Mouse (Mus musculus) Patski (cell line): ENCODE data around the gene Ccnd1. TPM values are rescaled to one million over a fixed set of nuclear protein-coding genes. Genes with fewer than 3 reads are reported as not detected.
"Not testable (repeated sequence)": the region's sequence is repeated elsewhere in the genome, so short reads cannot be mapped to it uniquely, and the experiment has no call there.

Experiments
- ATAC-seq: fragments of 100-300 bp; one replicate; pipeline ENCODE4 v1.8.0; 2021
- CTCF ChIA-PET: fragments of 350-600 bp; sonication (Branson Sonifier 250); formaldehyde crosslinking; loops from one replicate; lab custom pipeline; 2022; ENCODE audit warnings: inconsistent platforms; lab: Charles Lee
- POLR2A ChIA-PET: fragments of 350-600 bp; sonication (Branson Sonifier 250); formaldehyde crosslinking; loops from one replicate; lab custom pipeline; 2022; ENCODE audit warnings: antibody characterized with exemption, inconsistent platforms; lab: Charles Lee
- DNase-seq: peaks from one replicate; pipeline ENCODE4 v3.0.0-alpha.2; 2011; ENCODE audit warnings: low read depth, low spot score
- H3K27me3 ChIP-seq: fragments of 371-371 bp; one replicate; pipeline ENCODE4 v1.5.1; 2021
- CTCF ChIP-seq: fragments of 100-300 bp; IDR thresholded peaks from one replicate; pipeline ENCODE4 v1.5.1; 2021
- in situ Hi-C: fragments of 300-500 bp; cut with MboI; formaldehyde crosslinking; loops from 3 replicates; pipeline ENCODE4 v1.11.1; 2018; ENCODE audit warnings: low pct_unique_long_range_greater_than_20kb, mixed read lengths
- polyA plus RNA-seq: library from polyadenylated mRNA; unstranded; gene quantifications from one replicate; pipeline ENCODE4 v1.2.3, GENCODE M21; 2021

Gene Ccnd1
- polyA plus RNA-seq, 1 experiment from 2014 or later: 110 TPM

DNA sequence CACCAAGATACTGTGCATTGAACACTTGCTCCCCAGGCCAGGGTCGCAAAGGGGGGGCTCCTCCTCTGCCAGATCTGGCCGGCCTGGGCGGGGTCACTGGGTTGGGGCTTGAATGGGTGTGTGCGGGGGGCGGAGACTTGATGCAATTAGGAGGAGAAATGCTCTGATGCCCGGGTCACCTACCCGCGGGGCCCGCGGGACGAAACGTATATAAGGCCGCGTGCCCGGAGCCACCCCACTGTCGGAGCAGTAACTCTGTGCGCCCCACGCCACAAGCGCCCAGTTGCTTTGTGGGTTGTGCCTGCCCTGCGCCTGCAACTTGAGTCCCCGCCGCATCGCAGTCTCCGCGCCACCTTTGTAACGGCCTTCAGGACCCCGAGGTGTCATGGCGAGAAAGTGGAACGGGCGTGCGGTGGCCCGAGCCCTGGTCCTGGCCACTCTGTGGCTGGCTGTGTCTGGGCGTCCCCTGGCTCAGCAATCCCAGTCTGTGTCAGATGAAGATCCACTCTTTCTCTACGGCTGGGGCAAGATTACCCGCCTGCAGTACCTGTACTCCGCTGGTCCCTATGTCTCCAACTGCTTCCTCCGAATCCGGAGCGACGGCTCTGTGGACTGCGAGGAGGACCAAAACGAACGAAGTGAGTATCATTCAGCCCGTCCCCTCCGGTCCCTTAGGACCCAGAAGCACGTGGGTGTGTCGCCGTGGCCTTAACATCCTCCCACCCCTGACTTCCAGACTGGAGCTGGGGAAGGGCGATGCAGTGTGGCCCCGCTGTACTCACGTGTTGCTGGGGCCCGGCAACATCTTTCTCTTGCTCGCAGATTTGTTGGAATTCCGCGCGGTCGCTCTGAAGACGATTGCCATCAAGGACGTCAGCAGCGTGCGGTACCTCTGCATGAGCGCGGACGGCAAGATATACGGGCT is 43.2 kb downstream of the Ccnd1 start, which contains the start of gene Fgf15:
Gene Fgf15 (plus strand): TSS at position 238 of the 925 bp plus-strand sequence.
- ATAC-seq (peak; percentile 8), DNase-seq (no peak)
- ChIA-PET POLR2A (no interaction called here), CTCF (interaction anchor here (0.6 to 1.8 kb wide), 4 partner anchors 97 to 310 kb away, joined by 3 to 11 read pairs (median 6); no protein-coding TSS in a partner anchor)
- in situ Hi-C loops: loop anchor here (5.0 kb wide), 2 partner anchors 114 to 314 kb away; partner anchors contain the start of gene Fadd
- TF ChIP-seq CTCF: no peak
- H3K27me3 ChIP-seq: peaks cover 41% of the 10 kb centered on the region

DNA sequence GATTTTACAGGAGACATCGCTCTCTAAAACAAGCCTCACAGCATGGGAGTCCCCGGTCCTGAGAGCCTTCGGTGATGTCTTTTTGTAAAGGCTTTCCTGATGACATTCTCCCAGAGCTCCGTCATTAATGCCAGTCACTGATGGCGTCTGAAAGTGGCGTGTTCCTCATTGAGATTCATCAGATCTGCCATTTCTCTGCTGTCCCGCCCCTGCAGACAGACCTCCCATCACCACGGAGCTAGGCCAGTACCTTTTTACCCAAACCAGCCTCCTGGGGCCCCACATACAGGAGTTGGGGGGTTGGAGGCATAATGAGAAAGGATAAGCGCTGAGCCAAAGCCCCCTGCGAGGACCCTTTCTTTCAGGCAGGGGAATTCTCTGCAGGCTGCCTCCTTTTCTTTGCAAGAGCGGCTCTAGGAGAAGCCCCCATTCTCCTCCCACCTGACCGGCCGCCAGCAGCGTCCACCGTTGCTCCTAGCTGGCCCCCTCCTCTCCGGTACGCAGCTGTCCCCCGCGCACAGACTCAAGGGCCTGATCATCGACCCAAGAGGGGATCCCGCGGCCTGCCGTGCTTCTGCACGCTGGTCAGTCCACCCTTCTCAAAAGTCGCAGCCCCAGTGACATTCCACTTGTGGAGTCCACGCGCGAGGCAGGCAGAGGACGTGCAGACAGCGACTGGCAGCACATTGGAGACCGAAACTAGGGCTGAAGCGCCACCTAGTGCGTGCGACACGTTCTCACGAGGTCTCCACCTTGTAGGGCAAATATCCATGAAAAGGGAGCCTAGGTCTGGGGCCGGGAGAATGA is 44.2 kb downstream of the Ccnd1 start:
- in situ Hi-C loops: loop anchor here (5.0 kb wide), 2 partner anchors 113 to 313 kb away; partner anchors contain the start of gene Fadd
- ChIA-PET CTCF (interaction anchor here (0.8 to 1.8 kb wide), 4 partner anchors 96 to 309 kb away, joined by 3 to 11 read pairs (median 6); no protein-coding TSS in a partner anchor), POLR2A (no interaction called here)
- peaks cover 41% of the 10 kb centered on the region for H3K27me3 ChIP-seq
- TF ChIP-seq CTCF: no peak
- ATAC-seq (peak; percentile 50), DNase-seq (no peak)

DNA sequence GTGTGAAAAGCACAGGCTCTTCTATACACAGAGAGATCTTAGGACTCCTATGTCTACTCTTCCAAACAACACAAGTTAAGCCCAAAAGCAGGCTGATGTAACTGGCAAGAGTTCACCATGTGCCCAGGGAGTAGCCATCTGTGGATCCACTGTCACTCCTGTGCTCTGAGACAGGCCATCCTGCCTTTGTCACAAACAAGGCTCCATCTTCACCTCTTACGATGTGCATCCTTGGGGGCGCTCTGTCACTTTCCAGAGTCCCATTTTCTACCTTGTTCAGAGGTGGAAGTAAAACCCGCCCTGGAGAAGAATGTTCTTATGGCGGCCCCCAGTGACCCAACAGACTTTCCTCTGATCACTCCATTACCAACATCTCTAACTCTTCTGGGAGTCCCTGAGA is 45.0 kb downstream of the Ccnd1 start:
- ATAC-seq (no peak), DNase-seq (no peak)
- ChIA-PET CTCF (interaction anchor here (1.6 to 1.8 kb wide), 3 partner anchors 95 to 308 kb away, joined by 6 to 11 read pairs (median 6); no protein-coding TSS in a partner anchor), POLR2A (no interaction called here)
- in situ Hi-C loops: loop anchor here (5.0 kb wide), 3 partner anchors 112 to 312 kb away; partner anchors contain the start of gene Fadd
- peaks cover 34% of the 10 kb centered on the region for H3K27me3 ChIP-seq
- TF ChIP-seq CTCF: no peak

DNA sequence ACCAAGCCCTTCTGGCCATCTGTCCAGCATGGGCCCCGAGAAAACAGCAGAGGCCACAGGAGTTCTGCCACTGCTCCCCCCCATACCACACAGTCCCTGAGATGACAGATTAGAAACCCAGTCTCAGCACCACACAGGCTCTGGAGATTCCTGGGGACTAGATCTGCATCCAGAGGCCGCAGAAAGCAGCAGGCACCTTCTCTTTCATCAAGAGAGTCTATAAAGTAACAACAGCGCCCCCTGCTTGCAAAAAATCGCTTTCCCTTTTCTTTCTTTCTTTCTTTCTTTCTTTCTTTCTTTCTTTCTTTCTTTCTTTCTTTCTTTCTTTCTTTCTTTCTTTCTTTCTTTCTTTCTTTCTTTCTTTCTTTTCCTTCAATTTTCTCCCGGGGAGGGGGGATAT is 45.5 kb downstream of the Ccnd1 start:
- peaks cover 34% of the 10 kb centered on the region for H3K27me3 ChIP-seq
- no peak for TF ChIP-seq CTCF
- ChIA-PET CTCF (no interaction called here), POLR2A (no interaction called here)
- ATAC-seq (no peak), DNase-seq (no peak)
- in situ Hi-C loops: loop anchor here (5.0 kb wide), 1 partner anchor 192 kb away; no protein-coding TSS in a partner anchor

DNA sequence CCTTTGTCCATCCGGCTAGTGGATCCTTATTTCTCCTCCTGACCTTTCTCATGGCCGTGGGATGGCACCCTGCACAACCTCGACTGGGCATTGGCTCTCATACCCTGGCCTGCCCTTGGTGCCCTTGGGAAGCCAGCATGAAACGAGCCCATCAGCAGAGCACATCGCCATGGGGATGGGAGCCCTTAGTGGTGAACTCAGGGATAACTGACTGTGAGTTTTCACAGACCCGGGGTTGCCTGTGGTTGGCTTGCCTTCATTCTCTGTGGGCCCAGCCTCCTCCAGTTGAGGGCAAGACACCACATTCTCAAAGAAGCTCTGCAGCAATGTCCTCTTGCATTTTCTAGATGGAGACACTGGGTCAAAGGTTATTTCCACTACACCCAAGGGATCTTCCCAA is 47.4 kb downstream of the Ccnd1 start:
- DNase-seq: no peak
- POLR2A ChIA-PET: interaction anchor here (0.8 kb wide), 1 partner anchor 8 kb away, joined by 3 read pairs; no protein-coding TSS in a partner anchor
- TF ChIP-seq CTCF: no peak
- ATAC-seq: no peak
- H3K27me3 ChIP-seq: peaks cover 22% of the 10 kb centered on the region
- in situ Hi-C loops: loop anchor here (5.0 kb wide), 1 partner anchor 190 kb away; no protein-coding TSS in a partner anchor
- CTCF ChIA-PET: interaction anchor here (1.0 to 1.4 kb wide), 2 partner anchors 111 to 305 kb away, joined by 3 to 4 read pairs; no protein-coding TSS in a partner anchor

DNA sequence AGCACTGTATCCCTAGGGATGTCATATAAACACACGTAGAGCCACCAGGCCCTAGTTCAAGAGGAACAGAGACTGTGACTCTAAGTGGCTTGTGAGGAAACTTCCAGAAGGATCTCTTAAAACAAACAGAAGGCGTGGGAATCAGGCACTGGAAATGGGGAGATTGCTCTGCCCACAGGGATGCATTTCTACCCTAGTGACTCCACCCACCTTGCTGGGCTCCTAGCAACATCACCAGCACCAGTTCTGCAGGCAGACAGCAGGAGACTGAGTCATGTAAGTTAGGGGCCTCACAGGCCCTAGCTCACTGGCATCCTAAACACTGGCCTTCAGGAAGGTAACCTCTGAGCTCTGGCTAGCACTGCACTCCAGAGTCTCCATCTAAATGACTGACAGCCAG is 47.9 kb downstream of the Ccnd1 start:
- in situ Hi-C loops: loop anchor here (5.0 kb wide), 1 partner anchor 190 kb away; no protein-coding TSS in a partner anchor
- ATAC-seq (no peak), DNase-seq (no peak)
- peaks cover 17% of the 10 kb centered on the region for H3K27me3 ChIP-seq
- CTCF ChIA-PET: interaction anchor here (1.4 kb wide), 1 partner anchor 111 kb away, joined by 3 read pairs; no protein-coding TSS in a partner anchor
- no peak for TF ChIP-seq CTCF
- POLR2A ChIA-PET: no interaction called here

DNA sequence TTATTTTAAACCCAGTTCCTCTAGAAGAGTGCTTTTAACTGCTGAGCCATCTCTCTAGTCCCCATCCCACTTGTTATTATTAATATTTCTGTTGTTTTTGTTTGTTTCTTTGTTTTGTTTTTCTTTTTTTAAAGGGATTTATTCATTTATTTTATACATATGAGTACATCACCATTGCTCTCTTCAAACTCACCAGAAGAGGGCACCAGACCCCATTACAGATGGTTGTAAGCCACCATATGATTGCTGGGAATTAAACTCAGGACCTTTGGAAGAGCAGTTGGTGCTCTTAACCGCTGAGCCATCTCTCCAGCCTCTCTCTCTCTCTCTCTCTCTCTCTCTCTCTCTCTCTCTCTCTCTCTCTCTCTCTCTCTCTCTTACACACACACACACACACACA is 49.1 kb downstream of the Ccnd1 start:
- H3K27me3 ChIP-seq, CTCF ChIA-PET, POLR2A ChIA-PET, DNase-seq, ATAC-seq: not testable (repeated sequence)
- in situ Hi-C loops: loop anchor here (5.0 kb wide), 1 partner anchor 188 kb away; no protein-coding TSS in a partner anchor

DNA sequence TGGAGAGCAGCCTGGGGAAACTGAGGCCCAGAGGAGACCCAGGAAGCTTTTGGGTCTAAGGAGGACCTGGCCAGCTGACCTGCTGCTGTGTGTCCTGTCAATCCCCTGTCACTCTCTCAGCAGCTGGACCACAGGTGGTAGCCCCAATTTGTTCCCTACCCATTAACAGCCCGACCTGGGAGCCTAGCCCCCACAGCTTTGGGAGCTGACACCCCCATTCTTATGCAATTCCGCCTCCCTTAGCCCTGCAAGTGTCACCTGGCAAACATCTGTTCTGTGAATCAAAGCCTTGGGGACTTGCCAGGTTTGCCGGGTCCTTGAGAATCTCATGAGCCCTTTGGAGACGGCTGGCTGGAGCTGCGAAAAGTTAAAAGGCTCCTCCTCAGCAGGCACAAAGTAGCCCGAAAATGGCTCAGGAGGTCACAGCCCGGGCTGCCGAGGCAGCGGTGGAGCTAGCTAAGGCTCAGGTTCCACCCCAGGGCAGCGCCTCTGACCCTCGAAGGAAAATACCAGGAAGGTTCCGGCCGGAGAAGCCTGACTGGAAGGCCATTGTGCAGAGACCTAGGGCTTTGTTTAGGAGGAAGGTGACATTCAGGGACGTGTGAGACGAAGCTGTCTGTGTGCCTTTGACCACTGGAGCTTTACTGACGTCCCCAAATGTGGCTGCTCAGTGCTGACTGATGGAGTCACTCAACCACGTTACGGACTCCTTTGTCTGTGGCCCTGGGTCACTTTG is 51.0 kb downstream of the Ccnd1 start:
- in situ Hi-C loops: no loop called here
- no peak for TF ChIP-seq CTCF
- ATAC-seq: no peak
- POLR2A ChIA-PET: no interaction called here
- CTCF ChIA-PET: interaction anchor here (1.1 kb wide), 1 partner anchor 106 kb away, joined by 3 read pairs; no protein-coding TSS in a partner anchor
- DNase-seq: no peak
- H3K27me3 ChIP-seq: no peaks in the 10 kb centered on the region

DNA sequence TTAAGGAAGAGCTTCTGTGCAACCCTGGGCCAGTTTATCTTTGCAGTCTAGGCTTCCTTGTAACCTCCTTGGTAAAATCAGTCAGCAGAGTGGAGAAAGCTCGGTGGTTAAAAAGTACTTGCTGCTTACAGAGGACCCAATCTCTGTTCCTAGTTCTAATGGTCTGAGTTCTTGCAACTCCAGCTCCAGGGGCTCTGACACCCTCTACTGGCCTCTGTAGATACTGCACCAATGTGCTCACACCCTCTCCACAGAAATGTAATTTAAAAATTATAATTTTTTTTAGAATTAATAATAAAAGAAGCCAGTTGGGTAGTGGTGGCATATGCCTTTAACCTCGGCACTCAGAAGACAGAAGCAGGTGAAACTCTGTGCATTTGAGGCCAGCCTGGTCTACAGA is 52.1 kb downstream of the Ccnd1 start:
- no peak for TF ChIP-seq CTCF
- ATAC-seq: no peak
- POLR2A ChIA-PET: no interaction called here
- CTCF ChIA-PET: interaction anchor here (1.0 to 1.2 kb wide), 3 partner anchors 20 to 300 kb away, joined by 3 to 4 read pairs (median 3); no protein-coding TSS in a partner anchor
- H3K27me3 ChIP-seq: no peaks in the 10 kb centered on the region
- in situ Hi-C loops: no loop called here
- DNase-seq: no peak
